12 mouse cellular contexts compared by ENCODE assay signal in genomic region chr13:59434554-59434953, GRCm38 (mm10).
A peak's percentile ranks its signal among the peaks of the same experiment; 100 is the strongest.
DNase-seq lines count a peak whose midpoint lies in the region; ATAC-seq and TF ChIP-seq lines count a peak whose summit lies in the region.
"Had no signal": no experiment of that assay in that cellular context is flagged by ENCODE, and none has a peak within 500 bp of the region (broad histone marks: within the 10 kb centered on the region; RNA-seq: fewer than 3 reads in every experiment).

No protein-coding gene starts in this region.

- peak; percentile 69 for TF ChIP-seq CTCF in kidney, adult 2 months (conservative IDR thresholded peaks at IDR 0.05; ENCODE audit: insufficient read depth, insufficient read length, low read depth, low read length)

- H3K27ac ChIP-seq in kidney, adult 2 months (ENCODE audit: insufficient read depth, low read depth, low read length), result no peak overlapping the region
- no peak overlapping the region for H3K27ac ChIP-seq in midbrain, embryonic 11.5 days (ENCODE audit: low read depth, low read length)
- no peak overlapping the region for H3K27ac ChIP-seq in midbrain, embryonic 13.5 days
- H3K27ac ChIP-seq: heart, embryonic 13.5 days had no signal

- WGBS in kidney, adult 2 months, result 95% methylated on average over 1 of the region's 1 CpGs
- 92% methylated on average over 1 of the region's 1 CpGs for WGBS in midbrain, embryonic 11.5 days
- 96% methylated on average over 1 of the region's 1 CpGs for WGBS in midbrain, embryonic 13.5 days

- no peak for DNase-seq in kidney, adult 2 months
- no peak for DNase-seq in kidney, adult 9 months
- peak; percentile 44 for DNase-seq in midbrain, embryonic 11.5 days (ENCODE audit: low spot score, missing footprints)
- DNase-seq in MEL-GATA-1-ER (ENCODE audit: extremely low read depth, low read depth), result peak; percentile 6
- no peak for DNase-seq in natural killer cell, adult 2 months (ENCODE audit: low spot score in 2 of 2)
- no peak for DNase-seq in kidney, adult 8-10 months
- DNase-seq: gastrocnemius, postnatal 25 days; lung, adult 18-20 months had no signal

- H3K9ac ChIP-seq in midbrain, embryonic 11.5 days (ENCODE audit: low read length), result no peak overlapping the region
- H3K9ac ChIP-seq in midbrain, embryonic 13.5 days (replicated peaks), result no peak overlapping the region
- H3K9ac ChIP-seq: heart, embryonic 13.5 days had no signal

- no peak overlapping the region for H3K4me3 ChIP-seq in kidney, adult 2 months (ENCODE audit: insufficient read depth, low read depth, low read length)
- no peak overlapping the region for H3K4me3 ChIP-seq in midbrain, embryonic 11.5 days (ENCODE audit: low read depth, low read length)
- no peak overlapping the region for H3K4me3 ChIP-seq in midbrain, embryonic 13.5 days (replicated peaks)
- H3K4me3 ChIP-seq: heart, embryonic 13.5 days; myocyte had no signal

- no peak overlapping the region for H3K4me2 ChIP-seq in midbrain, embryonic 11.5 days
- H3K4me2 ChIP-seq in midbrain, embryonic 13.5 days (replicated peaks), result no peak overlapping the region
- H3K4me2 ChIP-seq: heart, embryonic 13.5 days had no signal

- no peaks in the 10 kb centered on the region for H3K36me3 ChIP-seq in kidney, adult 2 months (ENCODE audit: control insufficient read depth, insufficient read depth, low read length)
- H3K36me3 ChIP-seq in midbrain, embryonic 11.5 days (ENCODE audit: control insufficient read depth, insufficient read depth, low read length), result no peaks in the 10 kb centered on the region
- no peaks in the 10 kb centered on the region for H3K36me3 ChIP-seq in midbrain, embryonic 13.5 days
- H3K36me3 ChIP-seq: heart, embryonic 13.5 days had no signal

- TF ChIP-seq POLR2A in kidney, adult 2 months (IDR thresholded peaks at IDR 0.05; ENCODE audit: low read depth, low read length), result no peak

- no peaks in the 10 kb centered on the region for H3K4me1 ChIP-seq in kidney, adult 2 months (ENCODE audit: control insufficient read depth, insufficient read depth, low read length)
- H3K4me1 ChIP-seq in midbrain, embryonic 11.5 days (ENCODE audit: control insufficient read depth, insufficient read depth, low read length), result no peaks in the 10 kb centered on the region
- no peaks in the 10 kb centered on the region for H3K4me1 ChIP-seq in midbrain, embryonic 13.5 days (replicated peaks)
- H3K4me1 ChIP-seq: heart, embryonic 13.5 days had no signal

- H3K27me3 ChIP-seq in kidney, adult 2 months (replicated peaks; ENCODE audit: control insufficient read depth, insufficient read depth, low read length), result no peaks in the 10 kb centered on the region
- H3K27me3 ChIP-seq in midbrain, embryonic 11.5 days (ENCODE audit: control insufficient read depth, insufficient read depth, low read length), result no peaks in the 10 kb centered on the region
- no peaks in the 10 kb centered on the region for H3K27me3 ChIP-seq in midbrain, embryonic 13.5 days
- H3K27me3 ChIP-seq: heart, embryonic 13.5 days had no signal

- no peak for ATAC-seq in midbrain, embryonic 11.5 days (ENCODE audit: low FRiP score)
- no peak for ATAC-seq in midbrain, embryonic 13.5 days
- ATAC-seq: forebrain, embryonic 14.5 days had no signal

- no peaks in the 10 kb centered on the region for H3K9me3 ChIP-seq in midbrain, embryonic 11.5 days (ENCODE audit: control insufficient read depth, low read length)
- H3K9me3 ChIP-seq in midbrain, embryonic 13.5 days, result no peaks in the 10 kb centered on the region
- H3K9me3 ChIP-seq: heart, embryonic 13.5 days had no signal

Comparison
In these comparisons a context has a peak if more than half of its experiments do, and no peak if none do; other contexts are left out.
1. DNase-seq: peak in midbrain, embryonic 11.5 days (single experiment) and MEL-GATA-1-ER (single experiment); none in kidney, adult 2 months (single experiment), kidney, adult 9 months (single experiment), natural killer cell, adult 2 months (0 of 2) and kidney, adult 8-10 months (0 of 2).